Mouse (Mus musculus): ENCODE data around the gene Tmem254b. TPM values are rescaled to one million over a fixed set of nuclear protein-coding genes. Genes with fewer than 3 reads are reported as not detected.
"Not testable (repeated sequence)": the region's sequence is repeated elsewhere in the genome, so short reads cannot be mapped to it uniquely, and the experiment has no call there.

Tmem254b gene
- 10 to 100 TPM; 12.4 to 21.6 TPM for total RNA-seq (2021)
- long read RNA-seq, experiment 1, transcript Tmem254b-201 (4 exons, 1,447 nt) = major isoform, 39 of 42 reads
- long read RNA-seq, experiment 1, partial matches to known transcripts = 0 of 42 reads
- long read RNA-seq, experiment 1, other reads (novel, unspliced or antisense) = 0 of 42 reads
- long read RNA-seq, experiment 2, transcript Tmem254b-202 (4 exons, 1,108 nt) = minor isoform, 6 of 31 reads
- long read RNA-seq, experiment 2, transcript Tmem254b-201 (4 exons, 1,447 nt) = major isoform, 25 of 31 reads
- long read RNA-seq, experiment 2, partial matches to known transcripts = 0 of 31 reads
- long read RNA-seq, experiment 2, other reads (novel, unspliced or antisense) = 0 of 31 reads

DNA sequence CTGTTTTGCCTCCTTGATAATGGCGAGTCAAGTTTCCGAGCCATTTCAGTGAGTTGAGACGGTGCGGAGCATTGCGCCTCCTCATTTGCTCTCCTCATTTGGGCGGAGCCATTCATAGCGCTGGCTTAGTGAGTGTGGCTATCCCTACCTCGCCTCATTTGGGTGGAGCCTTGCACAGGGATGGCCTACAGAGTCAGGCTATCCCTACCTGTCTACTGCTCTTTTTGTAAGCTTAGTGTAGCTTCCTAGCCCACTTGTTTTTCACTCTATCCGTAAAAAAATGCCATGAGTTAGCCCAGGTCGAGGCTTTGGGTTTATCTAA lies at the start of gene Tmem254b:
Gene Tmem254b, minus strand, starts transcription at position 116 of the 322 bp plus-strand sequence.
- intact Hi-C loops (cut with DNase I); DNase-seq (ENCODE audit: low spot score in 2 of 2): not testable (repeated sequence)

DNA sequence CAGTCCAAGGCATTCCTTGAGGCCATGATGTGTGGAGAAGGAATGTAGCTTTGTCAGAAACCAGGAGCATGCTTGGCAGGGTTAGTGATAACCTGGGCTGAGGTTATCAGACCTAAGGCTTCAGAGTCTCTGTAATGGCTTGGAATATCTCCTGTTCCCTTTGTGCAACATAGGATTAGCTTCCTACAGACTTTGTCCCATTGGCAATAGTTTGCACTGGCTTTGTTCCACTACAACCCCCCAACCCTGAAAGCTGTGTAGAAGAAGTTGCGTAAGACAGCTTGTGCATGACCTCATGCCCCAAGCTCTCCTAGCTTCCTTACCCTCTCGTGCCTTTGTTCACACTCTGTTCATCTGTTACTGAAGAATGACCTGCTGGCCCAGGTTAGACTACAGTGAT lies 30.3 kb upstream of the Tmem254b start:
- intact Hi-C loops (cut with DNase I); DNase-seq (ENCODE audit: low spot score in 2 of 2): not testable (repeated sequence)

DNA sequence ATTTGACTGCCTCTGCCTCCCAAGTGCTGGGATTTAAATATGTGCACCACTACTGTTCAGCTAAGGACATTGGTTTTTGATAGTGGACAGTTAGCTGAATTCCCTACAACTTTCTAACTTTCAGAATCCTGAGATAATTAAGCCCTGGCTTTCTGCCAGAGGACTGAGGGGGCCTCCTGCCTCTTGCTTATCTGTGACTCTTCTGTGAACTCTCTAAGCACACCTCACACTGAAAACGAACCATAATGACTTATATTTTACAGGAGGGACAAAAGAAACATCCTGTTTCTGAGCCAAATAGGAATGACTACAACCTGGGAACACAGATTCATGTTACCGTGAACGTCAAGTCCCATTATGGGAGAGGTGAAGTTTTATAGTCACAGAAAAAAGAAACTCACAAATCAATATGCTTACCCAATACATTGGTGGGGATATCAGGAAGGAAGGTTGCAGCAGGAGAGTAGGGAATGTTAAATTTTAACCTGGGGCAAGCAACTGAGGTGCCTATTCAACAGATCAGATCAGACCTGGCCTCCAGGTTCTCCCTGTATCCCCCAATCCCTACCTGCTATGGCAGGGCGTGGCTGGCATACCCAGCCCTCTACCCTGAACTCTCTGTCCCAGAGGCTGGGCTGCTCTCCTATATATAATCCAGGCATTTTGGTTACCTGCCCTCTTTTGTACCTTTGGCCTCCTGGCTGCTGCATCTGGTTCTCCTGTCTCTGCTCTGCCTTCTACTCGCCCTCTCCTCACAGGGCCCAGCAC lies 9.6 kb upstream of the Tmem254b start:
- DNase-seq (ENCODE audit: low spot score in 2 of 2); intact Hi-C loops (cut with DNase I): not testable (repeated sequence)

DNA sequence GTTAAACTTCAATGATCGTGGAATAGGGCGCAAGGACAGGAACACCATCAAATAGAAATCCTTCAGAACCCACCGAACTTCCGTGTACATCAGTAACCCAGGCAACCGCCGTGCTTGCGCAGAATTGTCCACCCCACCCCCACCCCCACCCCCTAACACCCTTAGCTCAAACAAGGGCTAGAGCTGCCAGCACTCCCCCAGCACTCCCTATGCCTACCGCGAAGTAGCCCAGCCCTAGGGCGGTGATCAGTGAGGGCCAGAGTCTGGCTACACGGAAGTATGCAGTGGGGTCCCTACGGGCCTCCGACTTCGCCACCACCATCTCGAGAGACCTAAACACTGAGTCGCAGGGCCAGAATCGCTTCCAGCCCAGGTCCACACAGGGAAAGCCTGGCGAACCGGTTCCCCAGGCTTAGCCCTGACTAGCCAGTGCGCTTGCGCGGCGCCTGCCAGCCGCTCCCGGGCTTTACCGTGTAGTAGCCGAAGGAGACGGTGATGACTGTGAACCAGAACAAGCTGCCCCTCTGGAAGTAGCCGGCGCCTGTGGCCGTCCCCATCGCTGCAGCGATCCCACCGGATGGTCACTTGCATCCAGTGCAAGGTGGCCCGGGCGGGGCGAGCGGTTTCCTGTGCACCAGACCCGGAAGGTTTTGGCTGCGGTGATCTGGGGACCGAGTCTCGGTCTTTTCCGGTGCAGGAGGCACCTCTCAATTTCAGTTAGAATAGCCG lies 480 bp downstream of the Tmem254b start:
- intact Hi-C loops (cut with DNase I); DNase-seq (ENCODE audit: low spot score in 2 of 2): not testable (repeated sequence)

DNA sequence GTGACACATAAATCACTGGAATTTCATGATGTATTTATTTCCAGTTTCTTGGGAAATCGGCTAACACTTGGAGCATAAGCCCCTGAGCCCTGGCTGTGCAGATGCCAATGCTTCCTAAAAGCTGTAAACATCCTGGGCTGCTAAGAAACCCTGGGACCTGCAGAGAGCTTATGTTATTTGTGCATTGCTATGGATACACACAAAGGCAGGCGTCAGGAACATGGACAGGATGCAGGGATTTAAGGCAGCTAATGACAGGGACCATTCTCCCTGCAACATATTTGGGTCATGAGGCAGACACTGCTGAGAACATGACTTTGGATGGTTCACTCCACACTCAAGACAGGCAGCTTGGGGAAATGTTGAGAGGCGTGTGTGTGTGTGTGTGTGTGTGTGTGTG lies 9.0 kb downstream of the Tmem254b start:
- intact Hi-C loops (cut with DNase I); DNase-seq (ENCODE audit: low spot score in 2 of 2): not testable (repeated sequence)

DNA sequence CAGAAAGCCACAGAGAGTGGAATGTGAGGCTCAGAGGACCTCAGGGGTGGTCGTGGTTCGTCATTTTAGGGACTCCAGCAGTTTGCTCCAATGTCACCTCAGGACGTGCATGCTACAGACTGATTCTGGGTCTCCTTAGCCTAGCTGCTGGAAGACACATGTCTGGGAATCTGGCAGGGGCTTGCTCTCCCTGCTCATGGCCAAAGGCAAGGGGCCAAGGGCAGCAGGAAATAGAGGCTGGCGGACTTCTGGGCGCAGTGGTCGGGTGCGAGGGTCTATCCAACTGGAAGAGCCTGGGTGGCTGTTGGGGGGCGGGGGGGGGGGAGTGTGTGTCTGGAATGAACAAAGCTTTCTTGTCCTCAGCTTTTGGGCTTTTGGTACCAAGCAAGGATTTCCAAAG lies 18.5 kb downstream of the Tmem254b start:
- DNase-seq (ENCODE audit: low spot score in 2 of 2); intact Hi-C loops (cut with DNase I): not testable (repeated sequence)

DNA sequence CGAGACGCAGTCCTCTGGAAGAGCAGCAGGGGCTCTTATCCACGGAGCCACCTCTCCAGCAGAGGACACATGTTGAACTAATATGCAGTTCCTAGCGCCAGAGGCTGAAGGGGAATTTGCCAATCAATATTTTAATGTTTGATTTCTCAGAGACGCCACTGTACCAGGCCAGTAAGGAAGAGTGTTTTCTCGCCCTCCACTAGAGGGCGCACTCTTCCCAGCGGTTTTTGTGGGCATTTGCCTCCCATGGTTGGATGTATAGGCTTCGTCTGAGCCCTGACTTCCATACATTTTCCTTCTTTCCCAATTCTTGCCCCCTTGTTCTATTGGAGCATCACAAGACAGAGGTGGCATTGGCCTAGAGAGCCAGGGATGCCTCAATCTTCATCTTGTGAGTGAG lies 20.2 kb downstream of the Tmem254b start:
- intact Hi-C loops (cut with DNase I); DNase-seq (ENCODE audit: low spot score in 2 of 2): not testable (repeated sequence)

DNA sequence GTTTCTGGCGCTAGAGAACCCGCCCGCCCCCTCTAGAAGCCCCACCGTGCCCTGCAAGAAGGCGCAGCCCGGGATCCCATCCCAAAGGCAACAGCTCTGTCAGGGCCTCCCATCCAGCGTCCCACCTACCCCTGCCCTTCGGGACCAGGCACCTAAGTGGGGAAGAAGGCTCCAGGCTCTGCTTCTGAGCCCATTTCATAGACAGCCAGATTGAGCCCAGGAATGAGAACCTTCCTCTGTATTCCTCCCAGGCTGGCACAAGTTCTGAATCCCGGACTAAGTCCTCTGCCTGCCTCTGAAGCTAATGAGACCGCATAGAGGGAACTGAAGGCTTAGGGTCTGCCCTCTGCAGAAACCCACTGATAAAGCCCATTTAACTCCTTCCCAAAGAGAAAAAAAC lies 24.5 kb downstream of the Tmem254b start, which contains the start of gene Plac9b:
Gene Plac9b, minus strand, starts transcription at position 101 of the 400 bp plus-strand sequence.
- DNase-seq (ENCODE audit: low spot score in 2 of 2); intact Hi-C loops (cut with DNase I): not testable (repeated sequence)

DNA sequence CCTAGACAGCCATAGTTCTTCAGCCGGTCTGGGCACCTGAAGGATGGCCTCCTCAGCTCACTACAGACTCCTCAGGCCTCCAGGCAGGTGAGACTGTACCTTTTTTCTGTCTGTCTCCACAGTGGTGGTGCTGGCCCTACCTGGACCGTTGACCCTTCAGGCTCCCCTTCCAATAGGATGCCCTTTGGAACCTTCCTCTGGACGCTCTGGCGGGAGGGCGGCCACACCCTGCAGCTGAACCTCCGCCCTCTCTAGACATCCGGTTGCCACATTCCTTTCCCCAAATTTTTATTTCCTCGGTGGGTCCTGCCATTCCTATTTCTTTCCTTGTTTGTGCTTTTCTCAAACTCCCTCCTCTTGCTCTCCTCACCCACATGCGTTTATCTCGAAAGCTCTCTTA lies 25.2 kb downstream of the Tmem254b start:
- intact Hi-C loops (cut with DNase I); DNase-seq (ENCODE audit: low spot score in 2 of 2): not testable (repeated sequence)

DNA sequence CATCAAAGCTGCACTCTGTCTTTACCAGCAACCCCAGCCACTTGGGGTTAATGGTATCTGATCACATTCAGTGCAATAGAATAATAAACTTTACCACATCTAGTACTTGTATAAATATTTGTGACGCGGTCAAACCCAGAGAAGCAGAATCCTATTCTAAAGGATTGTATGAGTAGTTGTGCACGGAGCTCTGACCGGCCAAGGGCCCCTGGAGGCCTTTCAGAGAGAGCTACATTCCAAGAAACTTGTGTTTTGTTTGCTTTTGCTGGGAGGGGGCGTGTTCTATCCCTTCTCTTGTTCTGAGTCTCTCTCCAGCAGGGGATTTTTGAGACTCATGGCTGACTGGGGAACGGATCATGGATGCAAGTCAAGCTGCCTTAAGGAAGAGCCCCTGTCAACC lies 31.8 kb downstream of the Tmem254b start:
- intact Hi-C loops (cut with DNase I); DNase-seq (ENCODE audit: low spot score in 2 of 2): not testable (repeated sequence)

DNA sequence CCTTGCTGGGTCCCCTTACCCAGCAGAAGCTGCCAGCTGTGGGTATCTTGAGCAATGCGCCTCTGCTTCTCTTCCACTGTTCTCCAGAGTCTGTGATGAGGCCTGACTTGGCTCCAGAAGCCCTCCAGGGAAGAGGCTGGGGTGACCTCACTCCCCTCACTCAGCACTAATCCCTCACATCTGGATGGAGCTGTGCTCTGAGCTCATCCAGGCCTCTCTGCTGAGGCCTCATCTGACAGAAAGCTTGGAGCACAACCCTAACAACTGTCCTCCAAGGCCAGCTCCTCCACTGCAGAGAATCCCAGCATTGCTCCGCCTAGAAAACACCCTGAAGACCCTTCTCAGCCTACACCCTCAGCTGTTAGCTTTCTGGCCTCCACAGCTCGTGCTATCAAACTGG lies 32.9 kb downstream of the Tmem254b start:
- intact Hi-C loops (cut with DNase I); DNase-seq (ENCODE audit: low spot score in 2 of 2): not testable (repeated sequence)

DNA sequence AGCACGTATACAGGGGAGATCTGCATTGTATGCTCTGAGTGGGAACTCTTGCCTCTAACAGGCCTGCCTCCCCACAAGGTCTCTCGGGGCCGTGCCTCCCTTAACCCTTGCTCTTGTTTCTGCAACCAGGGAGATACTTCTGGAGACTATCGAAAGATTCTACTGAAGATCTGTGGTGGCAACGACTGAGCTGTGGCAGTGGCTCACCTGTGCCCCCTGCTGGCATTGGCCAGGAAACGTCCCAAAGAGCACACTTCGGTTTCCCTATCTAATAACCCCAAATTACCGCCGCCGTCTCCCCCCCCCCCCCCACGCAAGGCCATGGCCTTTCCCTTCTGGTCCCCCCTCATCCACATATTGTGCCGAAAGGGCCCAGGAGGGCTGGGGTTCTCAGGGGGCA lies 41.6 kb downstream of the Tmem254b start:
- DNase-seq (ENCODE audit: low spot score in 2 of 2); intact Hi-C loops (cut with DNase I): not testable (repeated sequence)

DNA sequence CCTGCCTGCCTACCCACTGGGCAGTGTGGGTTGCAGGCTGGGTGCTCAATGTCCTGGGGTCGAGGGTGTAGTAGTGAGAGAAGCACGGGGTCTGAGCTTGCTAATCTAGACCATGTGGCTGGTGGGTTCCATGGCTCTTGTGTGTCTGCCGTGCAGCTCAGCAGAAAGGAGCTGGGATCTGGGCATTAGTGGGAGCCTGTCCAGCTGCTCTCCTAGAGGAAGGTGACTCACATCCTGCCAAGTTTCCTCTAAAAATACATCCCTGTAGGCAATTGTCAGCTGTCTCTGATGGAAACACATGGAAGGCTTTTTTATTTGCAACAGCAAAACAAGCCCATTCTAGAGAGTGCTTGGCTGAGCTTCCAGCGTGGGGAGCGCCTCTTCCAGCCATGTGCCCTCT lies 44.4 kb downstream of the Tmem254b start:
- intact Hi-C loops (cut with DNase I); DNase-seq (ENCODE audit: low spot score in 2 of 2): not testable (repeated sequence)

DNA sequence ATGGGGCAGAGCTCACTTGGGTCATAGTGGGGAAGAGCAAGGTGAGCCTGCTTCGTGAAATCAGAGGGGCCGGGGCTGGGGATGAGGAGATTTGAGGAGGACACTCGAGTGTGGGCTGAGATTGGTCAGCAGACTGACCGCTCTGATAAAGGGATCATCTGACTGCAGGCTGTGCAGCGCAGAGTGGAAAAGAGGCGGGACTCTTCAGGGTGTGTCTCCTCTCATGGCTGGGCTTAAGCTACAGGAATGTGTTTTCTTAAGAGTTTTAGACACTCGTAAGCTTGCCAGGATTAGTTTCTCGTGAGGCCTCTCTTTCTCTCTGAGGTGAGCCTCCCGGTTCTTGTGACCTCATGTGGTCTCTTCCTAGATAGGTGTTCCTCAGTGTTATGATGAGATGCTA lies 45.7 kb downstream of the Tmem254b start:
- DNase-seq (ENCODE audit: low spot score in 2 of 2); intact Hi-C loops (cut with DNase I): not testable (repeated sequence)

DNA sequence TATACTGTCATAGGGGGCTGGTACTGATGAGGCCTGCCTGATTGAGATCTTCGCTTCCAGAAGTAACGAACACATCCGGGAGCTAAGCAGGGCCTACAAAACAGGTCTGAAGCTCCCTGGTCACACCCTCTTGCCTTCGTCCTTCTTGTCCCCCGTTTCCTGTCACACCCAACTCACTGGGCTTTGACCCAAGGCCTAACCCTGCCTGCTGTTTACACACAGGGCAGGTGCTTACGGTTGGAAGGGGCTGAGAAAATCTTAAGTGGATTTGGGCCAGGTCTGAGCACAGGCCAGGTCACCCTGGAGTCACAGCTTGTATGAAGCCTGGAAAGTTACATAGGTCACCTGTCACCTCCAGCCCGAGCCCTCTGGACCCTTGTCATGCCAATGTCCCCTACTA lies 50.8 kb downstream of the Tmem254b start:
- DNase-seq (ENCODE audit: low spot score in 2 of 2); intact Hi-C loops (cut with DNase I): not testable (repeated sequence)

Other genes with a start within 250 kb of the Tmem254b start
- gene Duxbl1, start 228.5 kb downstream of the Tmem254b start, total RNA-seq (2021) = under 1 TPM in 1 of 2 experiments, not detected in 1; 0.53 TPM
- gene Gm9780, start 164.3 kb downstream of the Tmem254b start, total RNA-seq (2021) = 10 to 100 TPM in 1 of 2 experiments, 1 to 10 TPM in 1; 6.7 to 11.0 TPM
- 10 to 100 TPM; 56.7 to 64.3 TPM for gene Tmem254c, start 139.7 kb downstream of the Tmem254b start, total RNA-seq (2021)
- gene Cphx2, start 125.5 kb downstream of the Tmem254b start, total RNA-seq (2021) = not detected
- gene Cphx3, start 124.7 kb downstream of the Tmem254b start, total RNA-seq (2021) = not detected
- gene Duxbl2, start 88.7 kb downstream of the Tmem254b start, total RNA-seq (2021) = under 1 TPM; 0.32 to 0.92 TPM
- gene Plac9b, start 24.6 kb downstream of the Tmem254b start, total RNA-seq (2021) = 10 to 100 TPM; 11.6 to 12.5 TPM
- gene Duxbl3, start 50.9 kb upstream of the Tmem254b start, total RNA-seq (2021) = 1 to 10 TPM in 1 of 2 experiments, under 1 TPM in 1; 0.62 to 1.0 TPM

Data from left cerebral cortex, postnatal 14 days (tissue).